Mouse (Mus musculus): ENCODE data around the gene Mapk9. TPM values are rescaled to one million over a fixed set of nuclear protein-coding genes. Genes with fewer than 3 reads are reported as not detected.

The Mapk9 gene
- polyA plus RNA-seq, 1 experiment = 131 TPM

- Histone ChIP-seq H3K4me3 (ENCODE audit: insufficient read depth, low read length) (no peak overlapping the region), H3K4me1 (ENCODE audit: control insufficient read depth, insufficient read depth, low read length) (peaks cover 24% of the 10 kb centered on the region), H3K27ac (ENCODE audit: insufficient read depth, low read length) (no peak overlapping the region)
- TF ChIP-seq POLR2A (IDR thresholded peaks at IDR 0.05; ENCODE audit: extremely low read depth, insufficient read depth, low read length) (no peak), CTCF (IDR thresholded peaks at IDR 0.05; ENCODE audit: extremely low read depth, insufficient read depth, low read length) (no peak)
Measured at GRCm38 (mm10) chr11:49931853-49932252, 85.3 kb downstream of the Mapk9 start.

GRCm38 (mm10) chr11:49933811-49934210 is 87.3 kb downstream of the Mapk9 start:
- H3K27ac ChIP-seq (ENCODE audit: insufficient read depth, low read length) = peak overlapping the region; percentile 85
- TF ChIP-seq CTCF (IDR thresholded peaks at IDR 0.05; ENCODE audit: extremely low read depth, insufficient read depth, low read length) = no peak
- no peak for TF ChIP-seq POLR2A (IDR thresholded peaks at IDR 0.05; ENCODE audit: extremely low read depth, insufficient read depth, low read length)
- H3K4me3 ChIP-seq (ENCODE audit: insufficient read depth, low read length) = no peak overlapping the region
- H3K4me1 ChIP-seq (ENCODE audit: control insufficient read depth, insufficient read depth, low read length) = peaks cover 28% of the 10 kb centered on the region

DNA sequence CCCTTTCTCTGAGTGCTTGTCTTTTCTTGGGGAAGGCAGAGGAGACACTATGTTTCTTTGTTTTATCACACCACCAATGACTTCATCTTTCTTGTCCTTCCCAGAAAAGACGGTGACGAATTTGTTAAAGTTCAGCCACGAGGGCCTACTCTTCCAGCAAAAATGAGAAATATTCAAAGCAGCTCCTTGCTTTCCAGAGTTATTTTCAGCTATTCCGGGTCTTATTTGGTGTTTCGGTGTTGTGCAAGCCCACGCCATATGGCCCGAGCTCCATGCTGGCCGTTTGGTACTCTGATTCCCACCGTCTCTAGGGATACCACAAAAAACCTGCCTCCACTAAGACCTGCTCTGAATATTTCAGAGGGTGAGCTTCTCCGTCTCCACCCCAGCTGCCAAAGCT is 87.8 kb downstream of the Mapk9 start:
- Histone ChIP-seq H3K27ac (ENCODE audit: insufficient read depth, low read length) (peak overlapping the region; percentile 85), H3K4me1 (ENCODE audit: control insufficient read depth, insufficient read depth, low read length) (peaks cover 31% of the 10 kb centered on the region), H3K4me3 (ENCODE audit: insufficient read depth, low read length) (no peak overlapping the region)
- no peak for TF ChIP-seq POLR2A (IDR thresholded peaks at IDR 0.05; ENCODE audit: extremely low read depth, insufficient read depth, low read length)
- no peak for TF ChIP-seq CTCF (IDR thresholded peaks at IDR 0.05; ENCODE audit: extremely low read depth, insufficient read depth, low read length)

Other genes starting within 250 kb of the Mapk9 start
- gene Flt4, start 237.5 kb upstream of the Mapk9 start, polyA plus RNA-seq (2012; rRNA removed) = 1.9 and 2.1 TPM in 2 replicates
- 0.55 TPM in 1 of 2 replicates, not detected in the other for gene Scgb3a1, start 183.1 kb upstream of the Mapk9 start, polyA plus RNA-seq (2012; rRNA removed)
- gene Cnot6, start 134.0 kb upstream of the Mapk9 start, polyA plus RNA-seq (2012; rRNA removed) = 24.4 and 27.4 TPM in 2 replicates
- gene Gfpt2, start 52.6 kb upstream of the Mapk9 start, polyA plus RNA-seq (2012; rRNA removed) = 10.9 and 11.4 TPM in 2 replicates
- gene Rasgef1c, start 55.1 kb downstream of the Mapk9 start, polyA plus RNA-seq (2012; rRNA removed) = 38.6 and 38.8 TPM in 2 replicates
- 50.5 and 58.1 TPM in 2 replicates for gene Rnf130, start 178.6 kb downstream of the Mapk9 start, polyA plus RNA-seq (2012; rRNA removed)

Data from cortical plate, adult 2 months (tissue).